Mouse (Mus musculus): ENCODE measurements around the gene Smg6. TPM values are rescaled to one million over a fixed set of nuclear protein-coding genes. Genes with fewer than 3 reads are reported as not detected.

Gene Smg6
- total RNA-seq, 2 experiments from 2014 or later = 24.1 to 25.3 TPM

DNA sequence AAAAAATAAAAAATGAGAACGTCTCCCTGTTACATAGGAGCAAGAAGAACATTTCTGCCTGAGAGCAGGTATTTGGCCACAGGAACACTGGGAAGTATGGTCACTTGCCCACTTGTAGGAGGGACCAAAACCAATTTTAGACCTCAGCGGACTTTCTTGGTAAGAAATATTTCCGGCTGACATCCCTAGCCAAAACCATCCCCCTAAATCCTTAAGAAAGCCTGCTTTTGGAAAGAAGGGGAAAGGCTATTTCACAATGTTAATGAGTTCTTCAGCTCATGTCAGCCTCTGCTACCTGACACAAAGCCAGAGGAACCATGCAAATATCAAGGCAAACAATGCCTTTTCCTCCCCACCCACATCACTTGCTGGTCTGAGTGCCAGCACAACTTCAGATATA, 108.5 kb downstream of the Smg6 start:
- DNase-seq = peak in 1 of 2 experiments; percentile 32
- intact Hi-C loops (cut with DNase I) = no loop called here

DNA sequence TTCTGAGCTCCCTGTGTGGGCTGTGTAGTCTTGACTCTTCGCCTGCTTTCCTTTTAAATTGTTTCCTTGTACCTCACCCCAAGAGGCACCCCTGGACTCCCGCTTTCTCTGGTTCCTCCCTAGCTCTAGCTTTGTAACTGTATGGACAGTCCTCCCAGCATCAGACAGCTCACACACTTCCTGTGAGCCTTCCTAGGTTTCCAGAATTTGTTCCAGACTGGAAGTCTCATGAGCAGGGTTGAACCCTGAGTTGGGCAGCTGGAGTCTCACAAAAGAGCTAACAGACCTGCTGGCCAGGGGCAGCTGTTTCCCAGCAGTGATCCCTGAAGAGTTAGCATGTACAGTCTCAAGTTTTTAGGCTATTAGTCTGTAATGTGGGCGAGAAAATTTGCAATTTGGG, 118.7 kb downstream of the Smg6 start:
- peak; percentile 54 to 56 for DNase-seq
- intact Hi-C loops (cut with DNase I) = no loop called here

DNA sequence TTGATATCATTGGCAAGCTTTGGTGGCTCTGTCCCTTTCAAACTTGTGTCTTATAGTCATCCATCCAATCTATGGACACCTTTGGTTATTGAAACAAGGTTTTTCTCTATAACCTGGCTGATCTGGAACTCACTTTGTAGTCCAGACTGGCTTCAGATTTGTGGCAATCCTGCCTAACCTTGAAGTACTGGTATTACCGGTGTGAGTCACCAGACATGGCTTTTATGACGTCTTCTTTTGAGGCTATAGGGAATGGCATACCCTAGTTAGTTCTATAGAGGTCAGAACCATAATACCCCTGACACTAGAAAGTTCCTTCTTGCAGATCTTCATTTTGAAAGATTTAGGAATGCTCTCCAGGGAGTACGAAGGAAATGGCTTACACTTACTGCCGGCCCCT, 120.2 kb downstream of the Smg6 start:
- no peak for DNase-seq
- intact Hi-C loops (cut with DNase I) = loop anchor here (2.0 kb wide), 1 partner anchor 33 kb away; no protein-coding TSS in a partner anchor

DNA sequence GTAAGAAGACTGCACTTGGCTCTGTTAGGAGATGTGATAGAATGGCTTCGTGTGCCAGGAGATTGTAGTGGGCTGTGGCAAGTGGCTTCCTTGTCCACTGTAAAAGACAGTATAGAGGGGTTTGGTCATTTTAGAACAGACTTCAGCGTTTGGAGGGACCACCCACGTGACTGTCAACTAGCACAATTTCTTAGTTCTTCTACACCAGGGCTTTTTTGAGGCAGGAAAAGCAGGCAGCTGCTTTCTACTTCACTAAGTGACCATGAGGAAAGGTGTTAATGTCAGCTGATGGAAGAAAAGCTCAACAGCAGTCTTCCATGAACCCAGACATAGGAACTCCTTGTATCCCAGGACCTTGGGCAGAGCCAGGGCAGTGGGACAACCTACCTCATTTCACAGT, 121.0 kb downstream of the Smg6 start:
- intact Hi-C loops (cut with DNase I) = loop anchor here (2.0 kb wide), 1 partner anchor 34 kb away; no protein-coding TSS in a partner anchor
- DNase-seq = no peak

DNA sequence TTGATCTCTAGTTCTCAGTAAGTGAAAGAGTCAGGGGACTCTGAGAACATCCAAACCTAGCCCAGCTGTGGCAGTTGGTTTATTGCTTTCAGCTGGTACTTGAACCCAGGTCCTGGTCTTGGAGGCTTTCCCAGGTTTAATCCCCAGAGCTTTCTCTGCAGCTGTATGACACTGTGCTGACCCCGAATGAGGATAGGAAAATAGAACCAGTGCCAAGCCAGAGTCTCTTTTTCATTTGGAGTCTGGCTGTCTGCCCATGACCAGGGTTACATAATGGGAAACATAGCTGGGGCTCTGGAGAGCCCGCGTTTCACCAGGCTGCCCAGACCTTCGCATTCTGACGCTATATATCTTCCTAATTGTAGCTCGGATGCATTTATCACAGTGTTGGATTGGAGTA, 121.4 kb downstream of the Smg6 start:
- intact Hi-C loops (cut with DNase I) = loop anchor here (2.0 kb wide), 1 partner anchor 34 kb away; no protein-coding TSS in a partner anchor
- peak; percentile 97 for DNase-seq

DNA sequence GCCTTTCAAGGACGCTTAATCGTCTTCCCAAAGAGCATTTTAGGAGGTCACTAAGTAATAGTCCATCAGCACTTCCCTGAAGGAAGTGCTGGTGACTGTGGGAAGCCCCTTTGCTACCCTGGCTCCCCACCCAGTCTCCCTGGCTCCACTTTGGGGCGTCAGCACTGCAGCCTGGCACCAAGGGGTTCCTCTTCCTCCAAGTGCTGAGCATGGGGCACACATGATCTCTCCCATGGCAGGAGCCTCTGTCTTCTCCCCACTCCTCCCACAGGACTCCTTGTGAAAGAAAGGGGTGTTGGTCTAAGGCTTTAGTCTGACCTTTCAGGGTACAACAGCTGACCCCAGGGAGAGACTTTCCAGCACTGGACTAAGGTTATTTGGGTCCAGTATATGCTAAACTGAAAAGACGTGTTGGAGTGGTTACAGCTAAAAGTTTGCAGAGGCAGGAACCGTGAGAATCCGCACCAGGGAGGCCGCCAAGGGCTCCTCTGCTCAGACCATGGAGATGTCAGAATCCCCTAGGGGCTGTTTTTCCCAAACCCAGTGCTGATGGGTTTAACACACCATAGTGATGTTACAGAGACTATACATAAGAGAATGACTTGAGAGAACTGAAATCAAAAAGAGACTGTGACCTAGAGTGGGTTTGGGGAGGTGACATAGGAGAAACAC, 122.2 kb downstream of the Smg6 start:
- DNase-seq = peak; percentile 37 to 38
- intact Hi-C loops (cut with DNase I) = loop anchor here (2.0 kb wide), 2 partner anchors 35 to 117 kb away; no protein-coding TSS in a partner anchor

DNA sequence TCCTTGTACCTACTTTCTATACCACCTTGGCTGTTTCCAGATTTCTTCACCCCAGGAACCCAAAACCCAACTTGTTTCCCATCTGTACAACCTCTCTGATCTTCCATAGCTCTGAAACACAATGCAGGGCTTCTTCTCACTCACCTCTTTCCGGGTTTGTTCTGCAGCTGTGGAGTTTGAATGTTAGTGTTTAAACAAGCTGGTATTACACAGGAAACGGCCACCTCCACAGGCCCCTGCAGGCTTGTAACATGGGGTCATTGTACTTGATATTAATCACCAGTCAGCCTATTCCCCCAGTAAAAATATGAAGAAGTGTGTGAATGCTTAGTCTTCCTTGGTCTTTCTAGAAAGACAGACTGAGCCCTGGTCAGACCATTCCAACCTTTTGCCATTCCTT, 123.5 kb downstream of the Smg6 start:
- intact Hi-C loops (cut with DNase I) = loop anchor here (2.0 kb wide), 1 partner anchor 116 kb away; no protein-coding TSS in a partner anchor

DNA sequence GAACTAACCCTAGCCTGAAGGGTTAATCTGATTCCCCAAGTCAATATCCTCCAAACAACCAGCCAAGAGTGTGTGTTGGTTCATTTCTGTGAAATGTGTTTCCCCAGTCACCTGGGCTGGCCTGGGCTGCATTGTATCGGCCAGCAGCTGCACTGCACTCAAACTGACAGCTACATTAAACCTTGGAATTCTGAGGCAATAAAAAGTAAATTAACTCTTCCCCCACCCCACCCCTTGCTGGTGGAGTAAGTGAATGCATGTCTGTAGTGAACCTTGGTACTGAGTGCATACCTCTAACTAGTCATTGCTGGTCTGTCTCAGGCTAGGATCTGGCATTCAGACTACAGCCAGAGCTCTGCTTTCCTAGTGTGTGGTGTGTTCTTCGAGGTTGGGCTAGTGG, 124.2 kb downstream of the Smg6 start:
- DNase-seq = no peak
- intact Hi-C loops (cut with DNase I) = loop anchor here (2.0 to 5.0 kb wide), 2 partner anchors 87 to 115 kb away; no protein-coding TSS in a partner anchor

More for the DNA sequence above, 123.5 kb downstream of the Smg6 start:
- no peak for DNase-seq

DNA sequence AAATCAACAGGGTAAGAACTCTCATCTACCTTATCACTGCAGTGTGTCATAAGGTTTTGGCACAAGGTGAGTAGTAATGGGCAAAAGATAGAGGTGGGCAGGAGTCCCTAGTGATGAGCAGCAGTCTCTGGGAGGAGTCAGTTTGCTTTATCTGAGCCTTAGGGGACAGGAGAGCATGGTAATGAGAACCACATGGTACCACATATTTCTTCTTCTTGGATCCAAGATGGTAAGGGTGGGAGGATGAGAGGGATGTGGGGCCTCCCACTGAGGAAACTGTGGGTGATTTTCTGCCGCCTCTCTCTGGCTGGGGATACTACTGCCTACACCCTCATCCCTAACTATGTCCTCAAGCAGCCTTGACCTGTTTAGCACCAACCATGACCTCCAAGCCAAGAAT, 125.6 kb downstream of the Smg6 start:
- DNase-seq = peak in 1 of 2 experiments; percentile 25
- intact Hi-C loops (cut with DNase I) = loop anchor here (5.0 kb wide), 1 partner anchor 86 kb away; no protein-coding TSS in a partner anchor

DNA sequence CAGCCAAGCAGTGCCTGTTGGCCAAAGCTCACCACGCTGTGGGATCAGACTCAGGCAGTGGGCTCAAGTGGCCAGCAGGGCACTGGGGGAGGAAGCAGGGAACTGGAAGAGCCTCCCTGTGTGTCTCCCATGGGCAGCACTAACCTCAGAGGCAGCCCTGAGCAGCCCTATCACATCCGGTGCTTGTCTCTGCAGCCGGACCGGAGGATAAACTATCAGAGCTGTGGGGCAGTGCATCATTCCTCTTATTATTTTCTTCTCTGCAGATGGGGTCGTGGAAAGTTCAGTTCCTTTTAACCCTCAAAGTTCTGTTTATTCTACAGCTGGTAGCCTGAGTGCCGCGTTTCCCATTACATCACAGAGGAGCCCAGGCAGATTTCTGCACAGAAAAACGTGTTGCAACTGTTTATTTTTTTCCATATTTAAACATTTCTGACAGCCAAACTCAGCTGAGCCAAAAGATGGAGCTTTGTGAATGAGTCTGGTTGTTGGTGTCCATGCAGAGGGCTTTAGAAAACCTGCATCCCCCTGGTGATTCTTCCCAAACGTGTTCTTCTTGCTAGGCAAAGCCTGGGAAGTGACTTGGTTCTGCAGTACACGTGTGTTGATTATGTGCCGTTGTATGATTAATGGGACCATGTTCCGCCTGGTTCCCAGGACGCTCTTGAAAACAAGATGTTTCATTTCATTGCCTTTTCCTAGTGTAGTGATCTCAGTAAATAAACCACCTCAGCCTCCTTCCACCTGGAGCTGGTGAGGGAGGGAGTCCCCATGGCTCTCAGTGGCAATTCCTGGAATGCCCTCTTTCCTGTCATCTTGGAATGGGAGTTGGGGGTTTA, 126.3 kb downstream of the Smg6 start:
- intact Hi-C loops (cut with DNase I) = loop anchor here (2.0 to 5.0 kb wide), 3 partner anchors 63 to 105 kb away; no protein-coding TSS in a partner anchor

DNA sequence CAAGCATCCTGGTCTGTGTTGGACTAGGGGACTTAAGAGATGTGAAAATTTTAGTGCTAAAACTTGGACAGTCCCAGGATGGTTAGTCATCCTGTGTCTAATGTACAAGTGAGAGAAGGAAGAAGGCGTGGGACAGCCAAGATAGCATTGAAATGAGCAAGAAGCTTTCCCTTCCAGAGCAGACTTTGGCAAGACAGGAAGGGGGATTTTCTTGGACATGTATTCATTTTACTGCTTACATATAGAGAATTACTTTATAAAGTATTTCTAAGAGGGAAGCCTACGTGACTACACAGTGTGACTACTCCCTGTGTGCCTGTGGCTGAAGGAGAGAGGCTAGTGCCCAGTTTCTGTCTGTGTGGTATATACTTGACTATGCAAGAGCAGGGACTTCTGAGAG, 127.4 kb downstream of the Smg6 start:
- DNase-seq = peak in 1 of 2 experiments; percentile 51
- intact Hi-C loops (cut with DNase I) = loop anchor here (2.0 to 5.0 kb wide), 3 partner anchors 64 to 104 kb away; no protein-coding TSS in a partner anchor

More for the DNA sequence above, 126.3 kb downstream of the Smg6 start:
- peak; percentile 67 to 71 for DNase-seq

DNA sequence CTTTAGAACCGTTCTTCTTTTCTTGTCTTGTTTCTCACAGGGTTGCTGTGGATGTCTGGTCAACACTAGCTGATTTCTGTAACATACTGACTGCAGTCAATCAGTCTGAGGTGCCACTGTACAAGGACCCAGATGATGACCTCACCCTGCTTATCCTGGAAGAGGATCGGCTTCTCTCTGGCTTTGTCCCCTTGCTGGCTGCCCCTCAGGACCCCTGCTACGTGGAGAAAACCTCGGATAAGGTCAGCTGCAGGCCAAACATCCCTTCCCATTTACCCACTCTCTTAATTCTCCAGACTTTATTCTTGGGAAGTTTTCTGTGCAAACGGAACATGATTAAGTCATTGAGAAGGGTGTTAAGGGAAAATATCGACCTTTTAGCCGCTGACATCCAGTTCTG, 128.1 kb downstream of the Smg6 start:
- peak; percentile 52 to 55 for DNase-seq
- intact Hi-C loops (cut with DNase I) = loop anchor here (2.0 to 5.0 kb wide), 3 partner anchors 65 to 103 kb away; no protein-coding TSS in a partner anchor

DNA sequence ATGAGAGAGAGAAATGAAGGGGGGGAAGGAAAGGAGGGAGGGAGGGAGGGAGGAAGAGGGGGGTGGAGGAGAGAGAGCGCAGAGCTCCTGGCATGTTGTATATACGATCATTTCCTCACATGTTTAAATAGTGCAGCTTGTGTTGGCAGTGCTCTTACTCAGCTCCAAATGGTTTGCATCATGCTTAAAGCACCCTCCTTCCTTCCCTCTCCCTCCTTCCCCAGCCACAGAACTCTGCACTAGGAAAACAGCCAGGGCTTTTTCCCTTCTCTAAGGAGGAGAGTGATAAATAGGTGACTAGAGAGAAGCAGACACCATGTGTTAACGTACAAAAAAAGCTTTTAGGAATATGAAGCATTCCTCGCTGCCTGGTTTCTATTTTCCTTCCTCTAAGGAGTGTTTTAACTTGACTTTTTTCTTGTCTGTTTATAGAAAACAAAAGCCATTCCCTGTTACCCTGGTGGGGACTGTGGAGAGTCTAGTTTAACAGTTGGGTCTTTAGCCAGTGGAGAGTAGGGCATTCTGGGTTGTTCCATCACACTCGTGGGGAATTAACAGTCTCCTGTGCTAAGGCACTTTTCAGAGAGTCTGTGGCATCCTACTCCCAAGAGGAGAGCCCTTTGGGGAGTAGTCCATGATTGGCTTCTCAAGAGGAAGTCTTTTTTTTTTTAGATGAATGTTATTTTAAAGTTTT, 128.7 kb downstream of the Smg6 start:
- intact Hi-C loops (cut with DNase I) = loop anchor here (5.0 kb wide), 1 partner anchor 83 kb away; no protein-coding TSS in a partner anchor
- DNase-seq = peak; percentile 66 to 75

DNA sequence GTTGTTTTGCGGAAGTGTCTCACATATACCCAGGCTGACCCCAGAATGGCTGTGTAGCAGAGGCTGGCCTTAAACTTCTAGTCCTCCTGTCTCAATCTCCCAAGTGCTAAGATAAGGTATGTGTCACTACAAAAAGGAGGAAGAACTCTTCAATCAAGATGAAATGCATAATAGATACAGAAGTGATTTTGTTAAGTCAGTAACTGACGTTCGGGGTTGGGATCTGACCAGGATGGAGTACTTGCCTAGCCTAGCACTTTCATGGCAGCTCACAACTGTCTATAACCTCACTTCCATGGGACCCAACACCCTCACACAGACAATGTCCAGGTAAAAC, 129.2 kb downstream of the Smg6 start:
- DNase-seq = no peak
- intact Hi-C loops (cut with DNase I) = loop anchor here (5.0 kb wide), 1 partner anchor 82 kb away; no protein-coding TSS in a partner anchor

DNA sequence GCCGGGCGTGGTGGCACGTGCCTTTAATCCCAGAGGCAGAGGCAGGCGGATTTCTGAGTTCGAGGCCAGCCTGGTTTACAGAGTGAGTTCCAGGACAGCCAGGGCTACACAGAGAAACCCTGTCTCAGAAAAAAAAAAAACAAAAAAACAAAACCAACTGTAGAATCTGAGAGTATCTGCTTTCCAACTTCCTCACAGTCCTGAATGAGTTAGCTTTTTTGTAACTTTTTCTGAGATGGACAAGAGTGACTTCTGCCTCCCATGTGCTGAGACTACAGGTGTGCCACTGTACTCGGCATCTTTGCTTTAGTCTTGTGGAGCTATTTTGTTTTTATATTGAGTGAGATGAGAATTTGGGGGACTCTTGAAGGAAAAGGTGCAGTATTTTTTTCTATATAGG, 137.0 kb downstream of the Smg6 start:
- intact Hi-C loops (cut with DNase I) = no loop called here

DNA sequence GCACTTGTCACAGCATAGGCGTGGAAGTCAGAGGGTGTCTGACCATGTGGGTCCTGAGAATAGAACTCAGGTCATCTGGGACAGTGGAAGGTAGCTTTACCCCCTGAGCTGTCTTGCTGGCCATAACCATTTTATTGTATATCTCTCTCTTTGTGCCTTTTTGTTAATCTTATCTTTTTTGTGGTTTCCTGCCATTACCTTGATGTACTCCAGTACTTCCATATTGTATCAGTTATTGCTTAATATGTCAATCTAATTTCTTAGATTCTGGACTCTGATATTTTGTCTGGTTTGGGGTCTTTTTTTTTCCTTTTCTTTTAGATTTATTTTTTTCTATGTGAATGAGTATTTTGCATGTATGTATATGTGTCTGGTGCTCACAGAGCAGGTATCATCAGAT, 138.6 kb downstream of the Smg6 start:
- intact Hi-C loops (cut with DNase I) = no loop called here

More for the DNA sequence above, 137.0 kb downstream of the Smg6 start:
- DNase-seq = no peak

DNA sequence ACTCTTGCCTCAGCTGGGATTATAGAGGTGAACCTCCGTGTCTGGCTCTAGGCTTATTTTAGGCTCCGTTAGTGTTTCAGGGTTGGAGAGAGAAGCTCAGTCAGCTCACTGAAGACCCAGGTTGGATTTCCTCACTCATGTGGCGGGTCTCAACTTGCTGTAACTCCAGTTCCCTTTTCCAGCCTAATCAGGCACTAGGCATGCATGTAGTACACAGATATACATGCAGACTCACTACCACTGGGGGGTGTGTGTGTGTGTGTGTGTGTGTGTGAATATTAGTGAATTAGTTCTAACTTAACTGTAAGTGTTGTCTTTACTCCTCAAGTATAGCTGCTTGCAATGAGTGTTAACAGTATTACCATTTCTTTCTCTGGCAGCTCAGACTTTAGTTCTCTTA, 145.7 kb downstream of the Smg6 start:
- no peak for DNase-seq
- intact Hi-C loops (cut with DNase I) = no loop called here

More for the DNA sequence above, 138.6 kb downstream of the Smg6 start:
- no peak for DNase-seq

DNA sequence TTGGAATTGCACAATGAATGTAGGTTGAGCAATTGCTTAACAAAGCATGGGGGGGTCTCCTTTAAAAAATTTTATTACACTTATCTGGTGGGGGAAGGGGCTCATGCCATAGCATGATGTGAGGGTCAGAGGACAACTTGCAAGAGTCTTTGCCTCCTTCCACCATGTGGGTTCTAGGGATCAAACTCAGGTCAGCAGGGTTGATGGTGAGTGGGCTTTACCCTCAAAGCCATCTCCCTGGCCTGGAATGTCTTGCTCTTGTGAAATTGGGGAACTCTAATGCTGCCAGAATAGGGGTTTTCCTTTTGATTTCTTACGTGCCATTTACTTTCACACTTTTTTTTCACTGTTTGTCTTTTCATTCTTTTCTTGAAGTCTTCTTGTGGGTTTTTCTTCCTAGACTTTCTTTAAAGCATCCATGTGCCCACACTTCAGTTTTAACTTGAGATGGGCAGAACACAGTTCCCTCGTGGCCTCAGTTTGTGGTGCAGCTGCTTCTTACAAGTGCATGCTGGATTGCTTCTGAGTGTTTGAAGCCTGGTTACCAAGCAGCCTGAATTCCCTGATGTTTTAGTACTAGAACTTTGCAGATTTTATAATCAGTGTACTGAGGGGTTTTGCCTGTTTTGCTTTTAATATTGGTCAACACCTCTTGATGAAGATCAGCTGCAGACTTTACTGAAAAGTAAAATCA, 147.5 kb downstream of the Smg6 start:
- intact Hi-C loops (cut with DNase I) = no loop called here
- no peak for DNase-seq

DNA sequence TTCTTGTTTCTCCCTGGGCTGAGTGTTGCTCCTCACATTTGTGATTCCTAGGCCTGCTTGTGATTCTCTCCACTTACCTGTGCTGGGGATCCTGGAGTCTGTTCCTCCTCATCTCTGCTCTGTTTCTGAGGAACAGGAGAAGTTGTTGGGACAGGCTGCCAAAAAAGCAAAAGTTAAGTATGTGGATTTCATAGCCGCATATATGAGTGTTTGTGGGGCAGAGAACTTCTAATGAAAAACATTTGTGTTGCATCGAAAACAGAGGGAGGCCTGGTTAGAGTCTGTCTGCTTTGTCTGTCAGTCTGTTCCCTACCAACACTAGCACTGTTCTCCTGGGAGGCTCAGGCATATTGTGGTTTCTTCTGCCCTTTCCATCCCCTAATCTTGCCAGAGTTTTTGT, 148.1 kb downstream of the Smg6 start:
- intact Hi-C loops (cut with DNase I) = no loop called here
- DNase-seq = no peak

DNA sequence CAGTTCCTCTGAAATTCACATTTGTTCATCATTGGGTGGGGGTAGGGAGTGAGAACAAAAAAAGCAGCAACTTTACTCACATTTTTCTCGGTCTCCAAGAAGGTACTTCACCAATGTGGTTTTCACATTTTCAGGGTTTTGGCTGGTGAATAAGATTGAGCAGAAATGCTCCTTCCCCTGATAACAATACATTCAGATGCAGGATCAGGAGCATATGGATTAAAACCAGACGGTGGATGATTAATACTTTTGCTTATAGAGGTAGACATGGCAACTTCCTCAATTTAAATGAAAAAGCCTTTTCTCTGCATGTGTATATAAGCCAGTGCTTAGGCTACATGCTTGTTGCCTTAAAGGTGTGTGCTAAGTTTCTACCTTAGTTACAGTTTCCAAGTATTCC, 148.9 kb downstream of the Smg6 start:
- intact Hi-C loops (cut with DNase I) = no loop called here
- DNase-seq = no peak

All from heart, postnatal 10 days (tissue).